Mouse (Mus musculus) brain, embryonic 14.5 days (tissue): ENCODE results near the gene Btbd1.

Source experiments
- CTCF ChIP-seq: fragments of 200-500 bp; IDR thresholded peaks from 2 replicates; pipeline ENCODE4 v1.5.1; 2012; ENCODE audit warnings: inconsistent platforms, mild to moderate bottlenecking, moderate library complexity, borderline replicate concordance; ENCODE audit not compliant: insufficient read depth, insufficient read length; ENCODE audit errors: extremely low read depth
- POLR2A ChIP-seq: fragments of 200-500 bp; IDR thresholded peaks from 2 replicates; pipeline ENCODE4 v1.6.1; 2012; ENCODE audit warnings: mild to moderate bottlenecking, inconsistent platforms, borderline replicate concordance; ENCODE audit not compliant: poor library complexity, insufficient read depth, insufficient read length, severe bottlenecking; ENCODE audit errors: extremely low read depth

GRCm38 (mm10) chr7:81828681-81829378, 401 bp downstream of the Btbd1 start:
- TF ChIP-seq CTCF (no peak), POLR2A (no peak)
